Mouse (Mus musculus): ENCODE measurements around the gene Kif2c.
"Not testable (repeated sequence)": the region's sequence is repeated elsewhere in the genome, so short reads cannot be mapped to it uniquely, and the experiment has no call there.

The Kif2c gene

DNA sequence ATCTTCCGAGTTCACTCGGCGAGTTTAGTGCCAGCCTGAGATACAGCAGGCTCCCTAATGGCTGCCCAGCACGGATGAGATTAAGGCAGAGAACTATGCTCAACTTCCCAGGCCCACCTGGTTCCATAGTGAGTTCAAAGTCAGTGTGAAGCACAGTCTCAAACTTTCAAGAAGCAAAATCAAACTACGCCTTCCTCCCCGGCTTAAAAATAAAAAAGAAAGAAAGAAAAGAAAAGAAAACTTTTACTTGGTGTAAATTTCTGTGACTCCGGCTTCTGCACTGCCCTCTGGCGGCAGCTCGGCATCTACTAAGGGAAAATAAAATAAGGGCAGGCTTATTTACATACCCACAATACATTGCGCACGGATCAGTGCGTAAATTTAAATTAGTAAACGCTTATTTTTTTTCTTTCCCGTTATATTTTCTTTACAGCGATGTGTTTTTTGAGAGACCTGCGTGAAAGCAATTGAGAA is 7.0 kb upstream of the Kif2c start:
- peak; percentile 94 for DNase-seq (ENCODE audit: low spot score)

DNA sequence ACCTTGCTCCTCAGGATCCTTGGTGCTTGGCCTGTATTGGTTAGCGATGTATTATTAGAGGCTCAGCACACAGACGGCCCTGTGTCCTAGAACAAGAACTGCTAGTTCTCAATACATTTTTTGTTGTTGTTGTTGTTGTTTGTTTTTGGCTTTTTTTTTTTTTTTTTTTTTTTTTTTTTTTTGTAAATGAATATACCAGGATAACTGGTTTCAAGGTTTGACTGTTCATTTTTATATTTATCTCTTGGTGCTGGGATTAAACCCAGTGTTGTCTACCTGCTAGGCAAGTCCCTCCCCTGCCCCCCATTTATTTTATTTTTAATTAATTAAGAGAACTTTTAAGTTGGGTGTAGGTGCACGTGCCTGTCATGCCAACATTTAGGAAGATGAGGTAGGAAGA is 6.5 kb upstream of the Kif2c start:
- DNase-seq (ENCODE audit: low spot score), result no peak

DNA sequence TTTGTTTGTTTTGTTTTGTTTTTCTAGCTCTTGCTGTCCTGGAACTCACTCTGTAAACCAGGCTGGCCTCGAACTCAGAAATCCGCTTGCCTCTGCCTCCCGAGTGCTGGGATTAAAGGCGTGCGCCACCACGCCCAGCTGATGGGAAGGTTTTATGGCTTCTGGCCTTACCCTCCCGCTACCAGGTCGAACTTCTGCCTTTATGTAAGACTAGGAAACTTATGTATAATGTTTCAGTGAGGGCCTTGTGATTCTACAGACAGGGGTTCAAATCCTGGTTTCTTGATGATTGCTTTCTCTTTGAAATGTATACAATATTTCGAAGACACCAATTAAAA is 289 bp upstream of the Kif2c start:
- DNase-seq (ENCODE audit: low spot score), result not testable (repeated sequence)

DNA sequence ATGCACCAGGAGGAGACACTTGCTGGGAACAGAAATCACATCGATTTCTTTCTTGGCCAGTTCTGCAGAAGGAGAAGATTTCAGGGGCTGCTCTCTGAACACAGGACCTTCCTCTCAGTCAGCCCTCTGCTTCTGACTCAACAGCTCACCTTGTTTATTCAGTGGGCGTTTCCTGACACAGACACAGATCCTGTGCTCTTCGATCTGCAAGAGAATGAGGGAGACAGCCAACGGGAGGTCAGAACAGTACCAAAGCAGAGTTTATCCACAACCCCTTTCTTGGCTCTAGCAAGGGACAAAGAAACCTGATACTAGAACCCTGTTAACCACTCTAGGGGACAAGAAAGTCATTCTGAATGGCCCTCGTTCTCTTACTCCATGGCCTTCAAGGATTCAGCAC is 12.5 kb downstream of the Kif2c start:
- DNase-seq (ENCODE audit: low spot score), result no peak

DNA sequence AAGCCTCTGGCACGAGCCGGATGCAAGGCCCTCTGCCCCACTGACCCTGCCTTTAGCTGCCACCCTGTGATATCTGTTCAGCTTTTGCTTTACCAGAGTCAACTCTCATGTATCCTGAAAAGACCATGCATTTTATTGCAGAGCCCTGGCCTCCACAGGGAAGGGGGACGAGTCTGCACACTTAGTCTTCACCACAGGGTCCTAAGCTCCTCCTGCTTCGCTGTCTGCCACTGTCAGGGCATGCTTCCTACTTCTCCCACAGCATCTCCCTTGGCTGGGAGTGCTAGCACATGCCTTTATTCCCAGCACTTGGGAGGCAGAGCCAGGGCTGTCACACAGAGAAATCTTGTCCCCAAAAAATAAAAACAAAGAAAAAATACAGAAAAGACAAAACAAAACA is 21.3 kb downstream of the Kif2c start:
- no peak for DNase-seq (ENCODE audit: low spot score)

DNA sequence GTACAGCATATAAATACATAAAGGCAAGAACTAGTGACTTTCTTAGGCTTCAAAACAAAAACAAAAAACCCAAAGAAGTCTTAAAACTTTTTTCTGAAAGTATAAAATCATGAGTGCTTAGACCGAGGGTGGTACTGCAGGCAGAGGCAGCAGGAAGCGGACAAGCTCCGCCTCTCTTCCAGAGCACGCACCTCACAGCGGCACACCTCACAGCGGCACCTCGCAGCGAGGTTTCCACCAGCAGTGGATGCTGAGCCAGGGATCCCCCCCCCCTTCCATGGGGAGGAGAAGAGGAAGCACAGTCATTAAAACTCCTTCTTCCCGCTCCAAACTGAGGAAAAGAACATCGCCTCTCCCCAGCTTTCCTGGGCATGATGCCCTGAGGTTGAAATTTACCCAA is 22.8 kb downstream of the Kif2c start:
- DNase-seq (ENCODE audit: low spot score), result no peak

DNA sequence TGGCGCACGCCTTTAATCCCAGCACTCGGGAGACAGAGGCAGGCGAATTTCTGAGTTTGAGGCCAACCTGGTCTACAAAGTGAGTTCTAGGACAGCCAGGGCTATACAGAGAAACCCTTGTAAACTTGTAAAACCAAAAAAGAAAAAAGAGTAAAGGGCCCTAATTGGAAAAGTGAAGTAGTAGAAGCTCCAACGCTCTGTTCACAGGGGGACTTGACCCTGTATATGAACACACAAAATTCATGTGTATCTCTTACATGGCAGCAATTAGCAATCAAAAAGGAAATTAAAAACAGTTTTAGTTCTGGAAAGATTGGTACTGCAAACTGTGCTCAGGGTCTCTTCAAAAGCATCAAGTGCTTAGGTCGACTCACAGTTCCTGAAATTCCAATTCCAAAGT is 26.1 kb downstream of the Kif2c start:
- no peak for DNase-seq (ENCODE audit: low spot score)

DNA sequence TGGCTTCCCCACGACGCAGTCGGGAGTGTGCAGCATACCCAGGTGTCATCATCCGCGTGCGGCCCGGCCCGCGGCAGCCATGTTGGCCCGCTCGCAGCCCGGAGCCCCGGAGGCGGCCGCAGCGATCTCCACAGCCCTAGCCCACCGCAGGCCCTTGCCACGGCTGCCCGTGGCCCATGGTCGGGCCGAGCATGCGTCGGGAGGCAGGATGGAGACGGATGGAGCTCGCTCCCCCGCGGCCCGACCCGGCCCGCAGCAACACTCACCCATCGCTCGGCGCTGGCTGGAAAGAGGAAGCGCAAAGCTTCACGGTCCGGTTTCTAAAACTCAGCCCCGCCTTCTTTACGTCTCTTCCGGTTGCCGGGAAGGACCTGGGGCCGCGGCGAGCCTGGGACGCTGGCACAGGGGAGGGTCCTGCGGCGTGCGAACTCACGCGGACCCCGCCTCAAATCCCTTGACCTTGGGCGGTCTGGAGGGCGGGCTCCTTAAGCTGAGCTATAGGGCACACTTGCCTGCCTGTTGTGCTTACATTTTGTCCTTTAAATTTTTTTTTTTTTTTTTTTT is 26.6 kb downstream of the Kif2c start, which contains the start of gene Rps8:
TSS of gene Rps8 (minus strand) at position 452 of the 564 bp plus-strand sequence.
- peak; percentile 86 for DNase-seq (ENCODE audit: low spot score)

DNA sequence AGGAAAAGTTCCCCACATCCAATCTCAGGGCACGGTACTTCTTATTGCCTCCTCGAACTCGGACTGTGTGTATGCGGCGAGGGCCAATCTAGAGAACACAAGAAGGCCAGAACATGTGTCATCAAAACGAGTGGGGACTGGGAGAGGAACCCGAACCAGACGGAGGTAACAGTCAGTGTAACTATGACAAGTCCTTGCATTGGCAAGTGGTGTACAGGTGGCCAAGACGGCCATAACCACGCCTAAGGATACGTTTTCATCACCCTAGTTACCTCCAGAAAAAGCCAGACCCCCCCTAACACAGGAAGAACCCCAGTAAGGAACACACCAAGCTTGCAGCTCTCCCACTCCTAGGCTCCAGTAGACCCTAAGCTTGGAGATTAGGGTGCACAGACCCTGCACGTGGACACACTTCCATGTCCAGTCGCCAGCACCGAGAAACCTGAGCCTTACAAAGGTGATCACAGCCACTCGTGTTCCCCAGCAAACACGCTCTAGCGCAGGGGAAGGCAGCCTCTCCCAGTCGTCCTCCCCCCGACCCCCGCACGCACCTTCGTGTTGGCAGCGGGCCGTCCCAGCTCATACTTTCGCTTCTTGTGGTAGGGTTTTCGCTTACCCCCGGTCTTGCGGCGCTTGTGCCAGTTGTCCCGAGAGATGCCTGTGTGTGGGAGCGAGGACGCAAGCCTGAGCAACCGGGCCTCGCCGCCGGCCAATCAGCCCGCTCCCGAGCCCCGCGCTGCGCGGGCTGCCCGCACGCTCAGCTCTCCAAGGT is 27.2 kb downstream of the Kif2c start:
- DNase-seq (ENCODE audit: low spot score), result no peak

DNA sequence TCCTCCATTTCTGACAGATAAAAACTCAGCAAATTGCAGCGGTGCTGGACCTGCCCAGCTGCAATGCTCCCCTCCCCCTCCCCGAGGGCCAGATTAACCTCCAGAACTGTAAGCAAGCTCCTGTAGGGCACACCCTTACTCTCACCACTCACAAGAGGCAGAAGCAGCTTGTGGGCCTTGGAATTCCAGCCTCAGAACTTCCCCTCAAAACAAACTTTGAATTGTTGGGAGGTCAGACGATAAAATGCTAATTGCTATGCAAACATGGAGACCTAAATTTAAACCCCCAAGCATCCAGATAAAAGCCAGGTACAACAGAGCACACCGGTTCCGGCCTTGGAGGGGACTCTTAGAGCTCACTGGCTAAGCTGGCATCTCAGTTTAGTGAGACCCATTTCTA is 29.7 kb downstream of the Kif2c start:
- no peak for DNase-seq (ENCODE audit: low spot score)

DNA sequence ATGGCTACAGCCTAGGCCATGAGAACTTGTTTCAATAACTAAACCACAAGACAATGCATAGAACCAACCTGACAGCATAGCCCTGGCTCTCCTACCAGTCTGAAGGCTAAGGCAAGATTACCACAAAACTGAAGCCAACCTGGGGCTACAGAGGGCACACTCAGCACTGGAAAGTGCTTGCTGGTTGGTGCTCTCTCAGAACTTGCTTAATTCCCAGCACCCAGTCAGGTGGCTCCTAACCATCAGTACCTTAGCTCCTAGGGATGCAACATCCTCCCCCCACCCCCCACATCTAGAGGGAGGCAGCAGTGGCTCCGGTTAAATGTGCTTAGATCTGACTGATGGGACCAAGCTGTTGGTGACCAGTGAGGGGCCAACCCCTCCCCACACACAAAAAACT is 31.0 kb downstream of the Kif2c start:
- DNase-seq (ENCODE audit: low spot score), result no peak

DNA sequence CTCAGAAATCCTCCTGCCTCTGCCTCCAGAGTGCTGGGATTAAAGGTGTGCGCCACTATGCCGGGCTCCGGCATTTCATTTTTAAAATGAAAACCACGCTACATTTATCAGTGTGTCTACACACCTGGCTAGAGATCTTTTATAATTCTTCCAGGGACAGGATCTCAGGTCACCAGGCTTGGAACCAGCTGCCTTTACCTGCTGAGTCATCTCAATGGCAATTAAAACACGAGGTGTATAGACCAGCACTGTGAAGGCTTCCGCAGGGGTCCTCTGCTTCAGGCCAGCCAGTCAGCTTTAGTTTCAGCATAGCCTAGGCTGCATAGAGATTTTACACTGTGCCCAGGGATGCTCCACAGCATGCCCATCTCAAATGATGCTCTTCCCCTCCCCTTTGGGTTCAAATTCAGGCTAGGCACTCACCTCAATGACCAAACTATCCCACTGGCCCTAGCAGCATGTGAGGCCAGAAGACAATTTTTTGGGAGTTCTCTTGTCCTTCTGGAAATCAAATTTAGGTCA is 32.2 kb downstream of the Kif2c start:
- no peak for DNase-seq (ENCODE audit: low spot score)

DNA sequence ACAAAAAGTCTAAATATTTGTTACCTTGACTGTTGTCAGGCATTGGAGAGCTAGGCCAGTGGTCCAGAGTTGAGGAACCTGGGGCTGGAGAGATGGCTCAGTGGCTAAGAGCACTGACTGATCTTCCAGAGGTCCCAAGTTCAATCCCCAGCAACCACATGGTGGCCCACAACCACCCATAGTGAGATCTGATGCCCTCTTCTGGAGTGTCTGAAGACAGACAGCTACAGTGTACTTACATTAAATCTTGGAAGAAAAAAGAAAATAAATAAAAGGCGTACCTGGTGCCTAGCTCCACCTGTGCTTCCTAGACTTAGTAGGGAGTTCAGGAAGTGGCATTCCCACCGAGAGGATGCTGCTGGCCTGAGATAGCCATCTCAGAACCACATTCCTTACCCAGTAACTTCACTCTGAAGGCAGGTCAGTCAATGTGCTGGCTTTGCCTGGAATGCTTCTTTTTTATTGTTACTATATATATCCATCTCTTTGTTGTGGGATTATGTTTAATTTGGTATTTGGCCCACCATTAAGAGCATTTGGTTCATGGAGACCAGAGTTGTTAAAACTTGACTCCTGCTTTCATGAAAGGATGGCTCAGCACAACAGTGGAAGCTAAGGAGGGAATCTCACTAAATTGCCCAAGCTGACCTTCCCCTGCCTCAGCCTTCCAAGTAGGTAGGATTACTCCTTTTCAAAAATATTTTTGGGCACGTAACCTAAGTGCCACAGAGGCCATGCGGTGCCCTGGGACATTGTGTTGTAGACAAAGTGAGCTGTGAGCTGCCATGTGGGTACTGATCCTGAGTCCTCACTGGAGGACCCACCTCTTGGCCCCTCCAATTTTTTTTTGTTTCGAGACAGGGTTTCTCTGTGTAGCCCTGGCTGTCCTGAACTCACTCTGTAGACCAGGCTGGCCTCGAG is 32.9 kb downstream of the Kif2c start:
- no peak for DNase-seq (ENCODE audit: low spot score)

DNA sequence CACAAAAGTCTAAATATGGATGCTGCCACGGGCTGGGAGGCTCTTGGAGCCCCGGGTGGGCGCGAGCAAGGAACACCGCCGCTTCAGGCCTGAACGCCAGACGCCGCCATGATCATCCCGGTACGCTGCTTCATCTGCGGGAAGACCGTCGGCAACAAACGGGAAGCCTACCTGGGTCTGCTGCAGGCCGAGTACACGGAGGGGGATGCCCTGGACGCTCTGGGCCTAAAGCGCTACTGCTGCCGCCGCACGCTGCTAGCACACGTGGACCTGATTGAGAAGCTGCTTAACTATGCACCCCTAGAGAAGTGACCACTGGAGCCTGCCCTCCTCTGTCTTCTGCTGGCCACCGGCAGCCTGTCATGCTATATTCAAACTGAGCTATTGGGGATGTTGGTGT is 33.6 kb downstream of the Kif2c start:
- no peak for DNase-seq (ENCODE audit: low spot score)

DNA sequence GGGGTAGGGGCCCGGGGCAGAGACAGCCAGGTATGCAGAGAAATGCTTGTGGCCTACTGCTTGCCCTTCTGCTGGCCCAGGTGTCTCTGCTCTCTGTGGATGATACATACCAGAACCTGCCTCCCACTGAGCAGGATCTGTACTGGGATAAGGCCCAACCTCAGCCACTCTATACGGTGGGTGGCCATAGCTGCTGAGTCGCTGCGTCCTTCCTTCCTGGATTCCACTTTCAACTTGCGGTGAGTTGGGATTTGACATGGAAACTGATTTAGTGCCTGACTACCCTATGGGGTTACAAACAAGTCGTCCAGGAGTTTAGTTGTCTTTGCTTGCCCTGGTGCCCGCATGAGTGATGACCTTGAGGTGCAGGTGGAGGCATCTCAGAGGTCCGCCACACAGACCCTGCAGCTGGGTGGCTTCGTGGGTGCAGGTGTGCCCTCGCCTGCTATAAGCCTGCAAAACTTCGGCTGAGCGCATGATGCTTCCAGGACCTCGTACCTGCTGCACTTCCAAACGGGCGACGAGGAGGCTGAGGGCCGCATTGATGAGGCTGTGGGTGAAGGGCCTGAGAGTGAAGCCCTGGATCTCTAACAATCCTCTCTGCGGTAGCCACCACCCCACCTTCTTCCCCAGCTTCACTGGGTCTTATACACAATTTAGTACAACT is 34.3 kb downstream of the Kif2c start:
- no peak for DNase-seq (ENCODE audit: low spot score)

DNA sequence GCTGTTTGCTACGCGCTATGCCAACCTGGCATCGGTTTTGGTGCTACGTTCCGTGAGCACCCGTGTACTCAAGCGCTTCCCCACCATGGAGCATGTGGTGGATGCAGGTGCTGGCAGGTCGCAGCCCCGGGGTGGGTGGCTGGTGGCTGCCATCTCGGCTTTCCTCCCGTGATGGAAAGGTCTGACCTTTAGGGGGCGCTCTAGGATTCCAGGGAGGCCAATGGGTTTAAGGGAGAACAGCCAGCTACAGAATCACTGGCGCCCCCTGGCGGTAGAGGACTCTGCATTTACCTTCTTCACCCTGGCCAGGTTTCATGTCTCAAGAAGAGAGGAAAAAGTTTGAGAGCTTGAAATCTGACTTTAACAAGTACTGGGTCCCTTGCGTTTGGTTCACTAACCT is 36.3 kb downstream of the Kif2c start:
- peak; percentile 96 for DNase-seq (ENCODE audit: low spot score)

DNA sequence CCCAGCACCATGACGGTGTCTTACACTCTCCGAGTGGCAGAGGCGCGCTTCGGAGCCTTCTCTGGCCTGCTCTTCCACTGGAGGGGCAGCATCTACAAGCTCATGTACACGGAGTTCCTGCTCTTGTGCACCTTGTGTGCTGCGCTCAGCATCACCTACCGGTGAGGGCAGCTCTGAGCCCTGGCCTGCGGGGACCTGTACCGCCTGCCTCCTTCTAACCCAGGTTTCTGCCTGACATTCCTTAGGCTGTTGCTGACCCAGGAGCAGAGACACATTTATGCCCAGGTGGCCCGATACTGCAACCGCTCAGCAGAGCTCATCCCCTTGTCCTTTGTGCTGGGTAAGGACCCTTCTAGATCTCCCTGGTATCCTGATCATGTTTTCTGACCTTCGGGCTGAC is 37.2 kb downstream of the Kif2c start:
- DNase-seq (ENCODE audit: low spot score), result no peak

DNA sequence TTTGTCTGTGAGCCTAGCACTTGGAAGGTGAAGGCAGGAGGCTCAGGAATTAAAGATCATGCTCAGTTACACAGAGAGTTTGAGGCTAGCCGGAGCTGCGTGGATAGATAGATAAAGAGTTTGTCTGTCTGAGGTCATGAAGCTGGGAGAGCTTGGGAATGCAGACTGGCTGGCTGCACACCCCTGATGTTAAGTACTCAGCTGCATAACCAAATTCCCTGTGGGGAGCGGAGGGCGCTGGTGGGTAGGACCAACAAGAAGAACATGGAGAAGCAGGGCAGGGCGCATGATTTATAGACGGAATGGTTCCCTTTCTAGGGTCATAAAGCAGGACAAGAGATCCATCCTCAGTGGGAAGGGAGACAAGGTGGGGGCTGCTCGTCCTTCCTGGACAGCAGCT is 39.4 kb downstream of the Kif2c start:
- DNase-seq (ENCODE audit: low spot score), result no peak

DNA sequence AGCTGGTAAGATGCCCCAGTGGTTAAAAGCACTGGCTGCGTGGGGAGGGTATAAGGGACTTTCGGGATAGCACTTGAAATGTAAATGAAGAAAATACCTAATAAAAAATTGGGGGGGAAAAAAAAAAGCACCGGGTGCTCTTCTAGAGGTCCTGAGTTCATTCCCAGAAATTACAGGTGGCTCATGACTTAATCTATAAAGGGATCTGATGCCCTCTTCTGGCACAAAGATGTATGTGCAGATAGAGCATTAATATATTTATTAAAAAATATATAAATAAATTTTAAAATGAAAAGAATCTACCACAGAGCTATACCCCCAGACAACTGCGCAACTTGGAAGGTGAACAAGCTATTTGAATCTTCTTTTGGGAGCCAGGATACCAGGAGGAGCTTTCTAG is 41.8 kb downstream of the Kif2c start:
- no peak for DNase-seq (ENCODE audit: low spot score)

DNA sequence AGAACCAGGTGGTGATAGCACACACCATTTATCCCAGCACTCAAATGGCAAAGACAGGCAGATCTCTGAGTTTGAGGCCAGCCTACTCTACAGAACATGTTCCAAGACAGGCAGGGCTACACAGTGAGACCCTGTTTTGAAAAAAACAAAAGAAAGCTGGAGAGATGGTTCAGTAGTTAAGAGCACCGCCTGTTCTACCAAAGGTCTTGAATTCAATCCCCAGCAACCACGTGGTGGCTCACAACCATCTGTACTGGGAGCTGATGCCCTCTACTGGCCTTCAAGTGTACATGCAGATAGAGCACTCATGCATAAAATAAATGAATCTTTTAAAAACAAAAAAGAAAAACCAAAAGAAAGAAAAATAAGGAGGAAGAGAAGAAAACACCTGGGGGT is 43.2 kb downstream of the Kif2c start:
- DNase-seq (ENCODE audit: low spot score), result no peak

DNA sequence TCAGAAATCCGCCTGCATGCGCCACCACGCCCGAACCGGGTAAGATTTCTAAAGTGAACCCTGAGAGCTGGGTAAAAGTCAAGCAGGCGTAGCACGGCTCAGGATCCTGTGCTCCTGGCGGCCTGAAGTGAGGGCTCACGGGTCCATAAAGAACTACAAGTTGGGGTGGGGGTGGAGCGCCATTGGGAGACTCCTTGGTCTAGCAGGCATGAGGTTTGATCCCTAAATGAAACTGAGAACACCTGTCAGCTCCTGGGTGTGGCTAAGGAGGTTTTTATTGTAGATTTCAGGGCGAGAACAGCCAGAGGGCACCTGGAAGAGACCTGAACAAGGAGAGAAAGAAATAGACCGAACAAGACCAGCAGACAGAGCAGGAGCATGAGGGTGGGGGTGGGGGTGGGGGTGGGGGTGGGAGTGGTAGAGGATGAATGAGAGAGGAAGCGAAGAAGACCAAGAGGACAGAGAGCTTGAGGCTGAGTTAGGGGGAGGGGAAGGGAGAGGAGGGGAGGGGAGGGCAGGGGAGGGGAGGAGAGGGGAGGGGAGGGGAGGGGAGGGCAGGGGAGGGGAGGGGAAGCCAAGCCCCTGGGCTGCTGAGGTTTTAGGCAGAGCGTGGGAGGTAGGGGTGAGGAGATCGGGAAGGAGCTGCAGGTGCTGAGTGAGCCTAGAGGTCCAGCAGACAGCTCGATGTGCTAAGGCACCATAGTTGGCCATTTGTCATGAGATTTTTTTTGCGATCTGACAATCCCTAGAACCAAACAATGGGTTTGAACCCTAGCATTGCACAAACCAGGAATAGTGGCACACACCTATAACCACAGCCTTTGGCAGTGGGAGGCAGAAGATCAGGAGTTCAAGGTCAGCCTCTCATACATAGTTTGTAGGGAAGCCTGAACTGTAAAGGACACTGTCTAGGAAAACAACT is 43.9 kb downstream of the Kif2c start:
- DNase-seq (ENCODE audit: low spot score), result no peak

All from testis, postnatal 10 days (tissue).